Mouse (Mus musculus) urinary bladder, postnatal 14 days (tissue): ENCODE results near the gene Mecom.
A peak's percentile ranks its signal among the peaks of the same experiment; 100 is the strongest.
"Not testable (repeated sequence)": the region's sequence is repeated elsewhere in the genome, so short reads cannot be mapped to it uniquely, and the experiment has no call there.

ENCODE experiments used
- DNase-seq: peaks from one replicate; pipeline ENCODE4 v3.0.0; 2021; ENCODE audit warnings: low spot score

Mecom gene

GRCm38 (mm10) chr3:30248656-30249384 is 299.0 kb downstream of the Mecom start:
- no peak for DNase-seq

DNA sequence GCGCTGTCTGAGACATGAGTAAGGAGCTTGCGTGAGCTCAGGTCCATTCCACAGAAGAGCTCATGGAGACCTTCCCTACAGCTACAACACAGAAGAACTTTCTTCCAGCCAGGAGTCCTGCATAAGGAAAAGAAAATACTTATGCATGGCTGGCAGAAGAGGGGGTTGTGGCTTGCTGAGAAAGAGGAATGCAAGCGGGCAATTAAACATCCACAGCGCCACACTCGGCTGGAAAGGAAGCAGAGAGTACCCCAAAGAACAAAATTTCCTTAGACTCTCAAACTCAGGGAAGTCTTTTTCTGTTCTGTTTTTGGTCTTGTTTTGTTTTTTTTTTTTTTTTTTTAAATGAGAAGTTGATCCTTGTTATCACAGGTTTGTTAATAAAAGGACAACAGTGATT is 300.6 kb downstream of the Mecom start:
- DNase-seq: no peak

GRCm38 (mm10) chr3:30246431-30247041 is 301.3 kb downstream of the Mecom start:
- DNase-seq: peak; percentile 30

DNA sequence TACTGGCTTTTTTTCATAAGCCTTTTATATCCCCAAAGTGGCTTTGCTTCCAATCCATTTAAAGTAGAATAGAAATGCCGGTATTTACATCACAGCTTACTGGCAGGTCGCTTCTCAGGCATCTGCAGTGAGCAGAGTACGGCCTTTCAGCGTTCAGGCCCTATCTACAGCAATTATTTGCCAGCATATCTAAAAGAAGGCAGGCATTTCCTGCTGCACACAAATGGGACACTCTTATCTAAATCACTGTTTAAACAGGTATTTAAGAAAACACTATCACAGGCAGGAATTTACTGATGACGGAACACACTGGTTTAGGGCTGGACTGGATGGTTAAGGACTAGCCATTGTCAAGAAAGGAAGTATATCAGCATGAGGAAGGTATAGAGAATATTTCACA is 301.9 kb downstream of the Mecom start:
- DNase-seq: peak; percentile 19

- no peak for DNase-seq
Measured at GRCm38 (mm10) chr3:30244401-30244871, 303.4 kb downstream of the Mecom start.

GRCm38 (mm10) chr3:30243776-30244275 is 304.0 kb downstream of the Mecom start:
- no peak for DNase-seq

GRCm38 (mm10) chr3:30239416-30239815 is 308.4 kb downstream of the Mecom start:
- no peak for DNase-seq

- DNase-seq: no peak
Measured at GRCm38 (mm10) chr3:30237493-30237892, 310.3 kb downstream of the Mecom start.

DNA sequence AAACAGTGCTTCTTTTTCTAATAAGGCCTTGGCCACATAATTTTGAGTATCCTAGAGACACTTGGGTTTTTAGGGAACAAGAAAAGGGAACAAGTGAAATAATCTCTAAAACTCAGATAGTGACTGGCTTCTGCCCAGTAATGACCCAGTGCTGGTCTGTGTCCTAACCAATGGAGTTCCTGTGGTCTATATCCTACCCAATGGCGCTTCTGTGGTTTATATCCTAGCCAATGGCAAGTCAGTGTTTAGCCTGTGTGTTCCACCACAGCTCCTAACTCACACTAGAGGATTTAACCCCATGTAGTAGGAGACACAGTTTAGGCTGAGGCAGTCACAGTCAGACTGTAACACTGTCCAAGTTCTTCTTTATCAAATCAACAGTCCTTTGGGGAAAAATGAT is 313.8 kb downstream of the Mecom start:
- DNase-seq: no peak

GRCm38 (mm10) chr3:30227964-30228670 is 319.7 kb downstream of the Mecom start:
- no peak for DNase-seq

DNA sequence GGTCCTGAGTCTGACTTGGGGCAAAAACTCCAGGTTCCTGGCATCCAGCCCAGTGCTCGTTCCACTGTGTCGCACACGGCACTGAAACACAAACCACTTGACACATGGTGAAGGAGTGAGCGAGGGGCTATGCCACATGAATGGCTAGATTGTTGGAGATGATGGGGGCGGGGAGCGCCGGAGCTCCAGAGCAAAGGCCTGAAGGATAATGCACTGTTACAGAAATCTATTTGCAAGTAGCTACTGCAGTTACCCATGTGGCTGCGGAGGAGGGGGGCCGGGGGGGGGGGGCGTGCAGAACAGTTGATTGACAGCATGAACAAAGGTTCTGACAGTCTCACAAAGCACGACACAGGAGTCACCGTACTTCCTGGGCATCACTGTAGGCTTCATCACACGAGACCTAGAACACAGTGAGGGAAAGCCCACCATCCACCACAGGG is 320.9 kb downstream of the Mecom start:
- DNase-seq: no peak

DNA sequence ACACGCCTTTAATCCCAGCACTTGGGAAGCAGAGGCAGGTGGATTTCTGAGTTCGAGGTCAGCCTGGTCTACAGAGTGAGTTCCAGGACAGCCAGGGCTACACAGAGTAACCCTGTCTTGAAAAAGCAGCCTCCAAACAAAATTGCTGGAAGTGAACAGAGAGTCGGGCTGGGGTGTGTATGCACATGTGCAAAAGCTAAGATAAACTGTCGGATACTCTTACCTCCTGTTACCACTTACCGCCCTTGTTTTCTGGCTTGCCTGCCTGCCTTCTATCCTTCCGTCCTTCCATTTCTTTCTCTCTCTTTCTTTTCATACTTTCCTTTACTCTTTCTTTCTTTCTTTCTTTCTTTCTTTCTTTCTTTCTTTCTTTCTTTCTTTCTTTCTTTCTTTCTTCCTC is 322.6 kb downstream of the Mecom start:
- not testable (repeated sequence) for DNase-seq

GRCm38 (mm10) chr3:30220701-30221412 is 327.0 kb downstream of the Mecom start:
- DNase-seq: no peak

DNA sequence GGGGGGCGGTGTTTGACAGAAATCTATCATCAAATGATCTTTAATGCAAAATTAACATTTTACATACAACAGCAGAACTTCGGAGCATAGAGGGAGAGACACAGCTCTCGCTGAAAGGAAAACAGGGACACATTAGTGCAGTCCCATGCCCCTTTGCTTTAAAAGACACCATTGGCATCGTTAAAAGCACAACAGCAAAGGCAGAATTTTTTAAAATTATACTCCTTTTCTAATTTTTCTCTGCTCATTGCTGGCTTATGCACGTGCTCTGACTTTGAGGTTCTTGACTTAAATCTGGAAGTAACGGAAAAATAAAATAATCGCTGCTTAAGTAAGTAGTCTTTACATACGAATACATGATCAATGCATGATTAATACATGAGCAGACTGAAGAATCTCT is 327.9 kb downstream of the Mecom start:
- DNase-seq: no peak

DNA sequence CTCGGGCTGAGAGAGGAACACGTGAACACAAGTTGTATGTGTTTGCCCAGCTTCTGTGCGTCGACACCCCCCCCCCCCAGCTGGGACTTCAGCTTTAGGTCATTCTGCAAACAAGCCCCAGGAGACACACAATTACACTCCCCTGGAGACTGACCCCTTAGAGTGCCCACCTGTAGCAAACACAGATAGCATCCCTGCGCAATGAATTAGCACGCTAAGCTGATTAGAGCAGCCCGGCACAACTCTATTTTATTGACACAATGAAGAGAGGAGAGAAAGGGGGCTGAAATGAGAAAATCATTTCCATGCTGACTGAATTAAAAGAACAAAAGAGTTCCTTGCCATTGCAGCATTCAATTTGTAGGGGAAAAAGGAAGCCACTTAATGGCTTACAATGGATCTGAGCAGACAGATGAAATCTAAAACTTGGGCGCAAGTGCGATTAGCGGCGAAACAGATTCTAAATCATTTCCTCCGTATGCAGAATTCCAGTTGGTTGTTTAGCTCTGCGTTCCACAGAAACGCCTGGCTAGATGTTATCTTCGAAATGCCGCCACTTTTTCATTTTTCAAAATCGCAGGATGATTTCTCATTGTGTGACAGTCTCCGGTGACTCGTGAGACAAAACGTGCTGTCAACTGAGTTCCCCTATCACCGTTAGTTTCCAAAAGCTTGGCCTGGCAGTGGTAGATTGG is 328.5 kb downstream of the Mecom start:
- no peak for DNase-seq

GRCm38 (mm10) chr3:30214607-30215006 is 333.2 kb downstream of the Mecom start:
- no peak for DNase-seq

DNA sequence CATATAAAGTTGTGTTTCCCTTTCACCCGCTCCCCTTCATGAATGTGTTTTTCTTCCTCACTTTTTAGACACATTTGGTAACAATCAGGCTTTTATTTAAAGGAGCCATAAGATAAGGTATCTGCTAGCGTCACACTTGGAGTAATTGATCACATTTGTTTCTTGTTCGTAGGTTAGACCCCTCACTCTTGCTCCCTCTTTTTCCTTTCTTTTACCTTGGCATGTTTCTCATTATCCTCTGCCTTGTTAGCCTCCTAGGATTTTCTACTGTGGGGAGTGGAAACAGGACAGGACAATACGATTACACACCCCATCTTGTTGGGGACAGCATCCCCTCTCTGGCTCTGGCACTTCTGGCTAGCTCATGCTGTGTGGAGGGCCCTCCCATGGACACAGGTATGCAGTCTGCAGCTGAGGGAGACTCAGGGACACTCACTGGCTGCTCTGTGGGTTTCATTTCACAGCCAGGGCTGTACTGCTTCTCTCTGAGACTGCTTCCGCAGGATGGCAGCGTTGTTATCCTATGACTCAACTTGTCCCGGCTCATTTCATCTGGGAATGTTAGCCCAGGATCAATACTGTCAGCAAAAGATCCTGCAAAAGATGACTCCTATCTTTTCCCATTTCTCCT is 334.2 kb downstream of the Mecom start:
- no peak for DNase-seq

GRCm38 (mm10) chr3:30212802-30213201 is 335.0 kb downstream of the Mecom start:
- DNase-seq: no peak

- no peak for DNase-seq
Measured at GRCm38 (mm10) chr3:30209131-30209530, 338.7 kb downstream of the Mecom start.

DNA sequence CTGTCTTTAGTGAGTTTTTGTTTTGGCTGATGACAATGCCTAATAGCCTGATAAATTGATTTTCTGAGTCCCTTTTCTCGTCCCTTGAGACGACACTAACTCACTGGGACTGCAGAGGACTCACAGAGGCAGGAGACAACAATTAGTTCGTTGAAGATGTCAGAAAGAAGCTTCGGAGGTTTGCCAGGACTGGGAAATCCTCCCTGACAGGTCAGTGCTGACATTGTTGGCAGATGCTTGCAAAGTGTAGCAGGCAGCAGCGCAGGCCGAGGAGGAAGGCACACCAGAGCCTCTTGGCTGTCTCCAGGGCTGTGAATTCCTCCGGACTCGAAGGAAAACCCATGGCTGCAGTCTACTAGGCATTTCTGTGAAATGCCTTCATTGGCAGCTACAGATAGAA is 339.9 kb downstream of the Mecom start:
- DNase-seq: no peak

GRCm38 (mm10) chr3:30207431-30207830 is 340.4 kb downstream of the Mecom start:
- DNase-seq: no peak
